Mouse (Mus musculus) testis, postnatal 10 days (tissue): Measurements from ENCODE around the gene Ubl4b.

Experiments used
- DNase-seq: peaks from one replicate; pipeline ENCODE4 v3.0.0; 2021; ENCODE audit warnings: low spot score

Gene Ubl4b

GRCm38 (mm10) chr3:107567766-107568165, 12.9 kb upstream of the Ubl4b start:
- DNase-seq: no peak

GRCm38 (mm10) chr3:107565331-107565730, 10.5 kb upstream of the Ubl4b start:
- DNase-seq: no peak

- DNase-seq: no peak
Observed at GRCm38 (mm10) chr3:107563880-107564279, 9.0 kb upstream of the Ubl4b start.

- DNase-seq: no peak
Observed at GRCm38 (mm10) chr3:107562591-107562990, 7.7 kb upstream of the Ubl4b start.

GRCm38 (mm10) chr3:107562104-107562503, 7.2 kb upstream of the Ubl4b start:
- DNase-seq: no peak

GRCm38 (mm10) chr3:107559183-107559582, 4.3 kb upstream of the Ubl4b start:
- DNase-seq: peak; percentile 73

GRCm38 (mm10) chr3:107558740-107559139, 3.9 kb upstream of the Ubl4b start:
- no peak for DNase-seq

- peak; percentile 86 for DNase-seq
Observed at GRCm38 (mm10) chr3:107550409-107551049, 4.3 kb downstream of the Ubl4b start.

- no peak for DNase-seq
Observed at GRCm38 (mm10) chr3:107546956-107547355, 7.9 kb downstream of the Ubl4b start.

GRCm38 (mm10) chr3:107545716-107546412, 9.0 kb downstream of the Ubl4b start:
- DNase-seq: no peak

GRCm38 (mm10) chr3:107545278-107545677, 9.6 kb downstream of the Ubl4b start:
- DNase-seq: no peak

GRCm38 (mm10) chr3:107543158-107544080, 11.5 kb downstream of the Ubl4b start:
- DNase-seq: no peak

GRCm38 (mm10) chr3:107542584-107542983, 12.3 kb downstream of the Ubl4b start:
- no peak for DNase-seq

- DNase-seq: no peak
Observed at GRCm38 (mm10) chr3:107537504-107537889, 17.4 kb downstream of the Ubl4b start.

GRCm38 (mm10) chr3:107536810-107537503, 17.9 kb downstream of the Ubl4b start:
- no peak for DNase-seq

- no peak for DNase-seq
Observed at GRCm38 (mm10) chr3:107534951-107535350, 19.9 kb downstream of the Ubl4b start.

- DNase-seq: no peak
Observed at GRCm38 (mm10) chr3:107533532-107533931, 21.3 kb downstream of the Ubl4b start.

- DNase-seq: no peak
Observed at GRCm38 (mm10) chr3:107530581-107530980, 24.3 kb downstream of the Ubl4b start.

- no peak for DNase-seq
Observed at GRCm38 (mm10) chr3:107529182-107529581, 25.7 kb downstream of the Ubl4b start.

- DNase-seq: no peak
Observed at GRCm38 (mm10) chr3:107528401-107529118, 26.3 kb downstream of the Ubl4b start.

- no peak for DNase-seq
Observed at GRCm38 (mm10) chr3:107524547-107524946, 30.3 kb downstream of the Ubl4b start.
